ENCODE assay signal across 8 mouse cellular contexts in the genomic region with DNA sequence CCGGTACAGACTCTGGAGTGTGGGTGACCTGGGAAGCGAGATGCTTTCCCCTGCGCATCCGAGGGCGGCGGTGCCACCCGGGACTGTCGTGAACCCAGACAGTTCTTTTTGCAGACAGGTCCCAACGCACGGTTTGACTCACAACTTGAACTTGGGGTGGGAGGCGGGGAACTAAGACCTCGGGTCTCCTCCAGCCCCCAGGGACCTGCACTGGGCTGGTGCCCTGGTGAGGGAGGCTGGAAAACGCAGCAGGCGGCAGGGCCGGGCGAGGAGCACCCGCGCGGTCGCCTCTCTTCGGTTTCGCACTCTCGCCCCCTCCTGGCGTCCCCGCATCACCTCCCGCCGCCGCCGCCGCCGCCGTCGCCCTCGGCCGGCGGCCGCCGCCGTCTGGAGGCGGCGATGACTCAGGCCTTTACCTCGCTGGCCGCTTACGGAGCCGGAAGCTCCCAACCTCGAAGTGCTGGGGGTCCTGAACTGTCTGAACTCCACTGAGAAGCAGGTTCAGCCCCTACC. TPM values are rescaled to one million over a fixed set of nuclear protein-coding genes. Genes with fewer than 3 reads are reported as not detected.
A peak's percentile ranks its signal among the peaks of the same experiment; 100 is the strongest.
DNase-seq lines count a peak whose midpoint lies in the region; ATAC-seq and TF ChIP-seq lines count a peak whose summit lies in the region.

No protein-coding gene starts in this region.

- peaks cover 19% of the 10 kb centered on the region for H3K4me1 ChIP-seq in liver, embryonic 13.5 days (replicated peaks)

- TF ChIP-seq CTCF in left cerebral cortex, adult 2 months (IDR thresholded peaks at IDR 0.05): peak; percentile 25

- H3K27me3 ChIP-seq in liver, embryonic 13.5 days: peaks cover 87% of the 10 kb centered on the region

- peak overlapping the region; percentile 65 for H3K4me2 ChIP-seq in liver, embryonic 13.5 days

- under 1% methylated on average over 46 of the region's 46 CpGs for WGBS in liver, embryonic 13.5 days (ENCODE audit: insufficient replicate concordance)

- H3K4me3 ChIP-seq in left cerebral cortex, adult 2 months: peak overlapping the region; percentile 79
- peak overlapping the region; percentile 44 for H3K4me3 ChIP-seq in liver, embryonic 13.5 days (replicated peaks)

- no peaks in the 10 kb centered on the region for H3K36me3 ChIP-seq in liver, embryonic 13.5 days

- peak overlapping the region; percentile 95 for H3K27ac ChIP-seq in left cerebral cortex, adult 2 months
- H3K27ac ChIP-seq in liver, embryonic 13.5 days: no peak overlapping the region

- peak; percentile 37; the same call in 1 of the 2 replicates for ATAC-seq in liver, embryonic 13.5 days (ENCODE audit: low read depth)

- intact Hi-C loops in left cerebral cortex, adult 2 months (cut with DNase I): loop anchor here (1.0 to 2.0 kb wide), 3 partner anchors 43 to 65 kb away; no protein-coding TSS in a partner anchor

- DNase-seq in left cerebral cortex, adult 2 months (ENCODE audit: extremely low spot score in 1 of 2, low spot score in 2 of 2): peak; percentile 46 to 59
- DNase-seq in left cerebral cortex, adult 8-10 months (ENCODE audit: low spot score in 2 of 2): no peak
- DNase-seq in adrenal gland, postnatal 36 days: peak; percentile 70 to 82
- peak; percentile 45 for DNase-seq in gastrocnemius, adult 18-20 months (ENCODE audit: low spot score)
- DNase-seq in induced T-regulatory cell, adult 2 months (ENCODE audit: low read depth): peak; percentile 68
- DNase-seq in liver, embryonic 13.5 days: no peak
- peak; percentile 77 for DNase-seq in neural tube, embryonic 10.5 days (ENCODE audit: extremely low spot score, low spot score)
- peak; percentile 35 to 52 for DNase-seq in urinary bladder, postnatal 36 days (ENCODE audit: low spot score in 2 of 2)

- 0 out of 2 replicates have a peak overlapping the region, but pooled peaks have one; percentile 6 for H3K9ac ChIP-seq in liver, embryonic 13.5 days

- no peaks in the 10 kb centered on the region for H3K9me3 ChIP-seq in liver, embryonic 13.5 days (replicated peaks)

RNA-seq across cellular contexts. Expression of a gene that starts 18.5 kb away (rescaled TPM):
- 100 to 1,000 TPM; 152 TPM for total RNA-seq in left cerebral cortex, adult 2 months (2021)
- 100 to 1,000 TPM; 122 to 129 (median 125) TPM for total RNA-seq in left cerebral cortex, adult 8-10 months (2022)
- under 1 TPM; 0.79 TPM for total RNA-seq in adrenal gland, postnatal 36 days (2021)
- total RNA-seq in gastrocnemius, adult 18-20 months (2021): under 1 TPM in 1 of 2 experiments, not detected in 1; 0.11 TPM
- 0.12 and 0.18 TPM in 2 replicates for polyA plus RNA-seq in liver, embryonic 13.5 days (2015; fragmentation: Nextera tagmentation; extraction: Ambion mirVana)

Comparison
In these comparisons a context has a peak if more than half of its experiments do, and no peak if none do; other contexts are left out.
1. DNase-seq: peak in left cerebral cortex, adult 2 months (2 of 2), adrenal gland, postnatal 36 days (2 of 2), gastrocnemius, adult 18-20 months (single experiment), induced T-regulatory cell, adult 2 months (single experiment), neural tube, embryonic 10.5 days (single experiment) and urinary bladder, postnatal 36 days (2 of 2); none in left cerebral cortex, adult 8-10 months (0 of 2) and liver, embryonic 13.5 days (single experiment).
2. RNA of a gene that starts 18.5 kb away (total RNA-seq): 152 TPM in left cerebral cortex, adult 2 months and 122 to 129 TPM in left cerebral cortex, adult 8-10 months; 0.79 TPM in adrenal gland, postnatal 36 days and 0.11 TPM in gastrocnemius, adult 18-20 months; every median in the first group is over 10 times any median in the second.